Mouse (Mus musculus) cerebellum, adult 11 months (tissue): ENCODE measurements around the gene Ptpru.
A peak's percentile ranks its signal among the peaks of the same experiment; 100 is the strongest.
"Not testable (repeated sequence)": the region's sequence is repeated elsewhere in the genome, so short reads cannot be mapped to it uniquely, and the experiment has no call there.

Experiments
- DNase-seq: peaks from one replicate; pipeline ENCODE4 v3.0.0; 2022

Ptpru gene

DNA sequence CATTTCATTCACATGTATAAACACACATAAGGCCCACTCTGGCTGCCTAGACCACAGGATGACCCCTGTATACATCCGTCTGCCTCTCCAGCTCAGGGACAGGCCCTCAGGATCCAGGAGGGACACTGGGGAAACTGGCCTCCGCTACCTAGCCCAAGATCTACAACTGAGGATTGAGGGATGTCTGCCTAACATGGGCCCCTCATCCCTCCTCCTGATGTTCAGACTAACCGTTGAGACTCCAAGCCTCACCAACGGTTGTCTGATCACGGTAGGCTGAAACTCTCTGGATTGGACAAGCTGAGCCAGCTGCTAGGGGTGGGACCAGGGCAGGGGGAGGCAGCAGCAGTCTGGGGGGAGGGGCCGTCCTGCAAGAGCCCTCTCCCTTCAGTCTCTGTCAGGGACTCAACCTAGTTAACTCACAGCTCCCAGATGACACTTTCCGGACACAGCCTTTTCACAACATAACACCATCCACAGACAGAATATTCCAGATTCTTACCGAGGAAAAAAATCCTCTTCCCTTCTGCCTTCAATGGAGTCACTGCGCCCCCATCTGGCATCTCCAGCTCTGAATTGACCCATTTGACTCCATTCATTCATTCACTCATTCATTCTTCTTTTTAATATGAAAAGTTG is 4.0 kb downstream of the Ptpru start:
- DNase-seq, result no peak

DNA sequence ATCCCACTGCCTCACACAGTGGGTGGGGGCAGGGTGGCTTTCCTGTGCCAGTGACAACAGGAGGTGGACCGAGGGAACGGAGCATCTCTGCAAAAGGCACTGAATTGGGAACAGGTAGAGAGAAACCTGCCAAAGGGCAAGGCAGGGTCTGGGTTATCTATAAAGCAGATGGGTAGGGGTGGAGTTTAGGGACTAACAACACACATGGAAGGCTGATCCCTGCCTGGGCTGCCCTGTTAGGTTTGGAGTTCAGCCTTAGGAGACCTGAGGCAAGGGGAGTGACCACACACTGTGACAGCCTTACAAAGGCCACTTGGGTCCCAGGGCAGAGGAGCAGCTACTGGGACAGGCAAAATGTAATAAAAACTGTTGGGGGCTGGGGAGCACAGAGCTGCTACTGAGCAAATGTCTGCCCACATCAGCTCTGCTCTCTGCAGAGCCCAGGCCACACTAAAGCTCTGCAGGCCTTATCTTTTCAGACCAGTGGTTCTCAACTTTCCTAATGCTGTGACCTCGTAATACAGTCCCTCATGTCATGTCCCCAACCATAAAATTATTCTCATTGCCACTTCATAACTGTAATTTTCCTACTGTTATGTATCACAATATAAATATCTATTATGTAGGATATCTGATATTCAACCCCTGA is 5.2 kb downstream of the Ptpru start:
- DNase-seq, result no peak

- DNase-seq, result no peak
These were observed 6.5 kb downstream of the Ptpru start for GRCm38 (mm10) chr4:131831546-131832045.

- no peak for DNase-seq
These were observed 9.0 kb downstream of the Ptpru start for GRCm38 (mm10) chr4:131829123-131829522.

- DNase-seq, result no peak
These were observed 11.2 kb downstream of the Ptpru start for GRCm38 (mm10) chr4:131826905-131827304.

DNA sequence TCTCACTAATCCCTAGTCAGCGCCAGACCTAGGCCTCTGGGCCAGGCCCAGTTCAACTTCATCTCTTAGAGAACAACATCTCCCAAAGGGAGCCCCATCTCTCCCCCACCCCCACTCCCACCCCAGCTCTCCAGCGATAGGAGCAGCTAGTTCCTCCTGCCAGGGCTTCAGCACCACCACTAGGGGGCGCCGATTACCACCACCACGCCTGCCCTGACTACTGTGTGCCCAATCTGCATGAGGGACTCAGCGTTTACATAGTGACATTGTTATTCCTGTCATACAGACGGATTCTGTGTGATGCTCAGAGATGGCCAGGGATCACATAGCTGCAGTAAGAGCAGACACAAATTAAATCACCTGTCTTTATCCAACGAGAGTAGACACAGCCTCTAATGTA is 12.3 kb downstream of the Ptpru start:
- DNase-seq, result no peak

GRCm38 (mm10) chr4:131824939-131825338 is 13.1 kb downstream of the Ptpru start:
- no peak for DNase-seq

- DNase-seq, result no peak
These were observed 15.5 kb downstream of the Ptpru start for GRCm38 (mm10) chr4:131822583-131822982.

DNA sequence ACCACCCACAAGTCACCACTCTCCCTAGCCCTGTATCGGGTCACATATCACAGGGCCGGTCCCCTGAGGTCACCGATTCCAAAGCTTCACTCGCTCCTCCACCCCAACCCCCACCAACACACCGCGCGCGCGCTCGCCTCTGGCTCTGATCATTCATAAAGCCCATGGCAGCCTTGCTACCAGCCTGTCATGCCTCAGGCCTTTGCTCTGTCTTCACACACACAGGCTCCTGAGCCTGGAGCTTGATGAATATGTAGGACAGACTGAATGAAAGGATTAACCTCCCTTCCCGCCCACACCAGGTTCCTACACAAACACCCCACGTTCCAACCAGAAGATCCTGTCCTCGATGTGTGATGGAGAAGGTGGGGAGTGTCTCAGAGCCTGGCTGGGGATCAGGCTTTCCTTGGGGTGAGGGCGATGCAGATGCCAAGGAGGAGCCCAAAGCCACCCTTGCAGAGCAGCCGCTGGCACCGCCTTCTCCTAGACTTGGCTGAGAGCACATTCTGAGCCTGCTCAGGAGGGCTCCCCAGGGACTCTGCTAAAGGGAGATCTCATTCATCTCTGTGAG is 16.8 kb downstream of the Ptpru start:
- no peak for DNase-seq

DNA sequence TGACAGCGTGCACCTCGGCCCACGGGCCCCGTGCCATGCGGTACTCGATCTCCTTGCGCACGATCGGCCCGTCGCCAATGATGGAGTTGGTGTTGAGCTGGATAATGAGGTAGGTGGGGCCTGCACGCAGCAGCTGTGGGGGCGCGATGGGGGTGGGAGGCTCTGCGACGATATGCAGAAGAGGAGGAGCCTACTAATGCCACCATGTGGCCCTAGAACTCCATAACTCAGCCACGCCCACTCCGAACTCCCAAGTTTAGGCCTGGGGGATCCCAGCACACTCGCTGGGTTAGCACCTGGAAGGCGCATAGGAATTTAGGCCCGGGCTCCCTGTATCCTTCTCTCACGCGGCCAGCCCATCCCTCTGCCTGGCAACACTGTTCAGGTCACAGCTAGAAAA is 19.2 kb downstream of the Ptpru start:
- no peak for DNase-seq

DNA sequence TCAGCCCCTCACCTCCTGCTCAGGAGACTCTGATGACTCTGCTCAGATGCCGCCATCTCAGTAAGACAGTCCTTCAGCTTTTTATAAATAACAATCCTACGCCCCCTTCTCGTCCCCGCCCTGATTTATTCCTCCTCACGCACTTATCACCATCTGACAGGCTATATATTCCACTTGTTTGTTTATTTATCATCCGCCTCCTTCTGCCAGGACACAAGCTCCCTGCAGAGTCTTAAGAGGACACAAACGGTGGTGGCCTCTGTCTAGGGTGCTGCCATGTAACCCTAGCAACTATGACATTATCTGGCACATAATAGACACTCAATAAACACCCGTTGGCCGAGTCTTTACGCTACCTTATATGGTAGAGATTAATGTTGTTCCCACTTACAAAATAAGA is 22.3 kb downstream of the Ptpru start:
- DNase-seq, result no peak

GRCm38 (mm10) chr4:131814869-131815268 is 23.2 kb downstream of the Ptpru start:
- no peak for DNase-seq

DNA sequence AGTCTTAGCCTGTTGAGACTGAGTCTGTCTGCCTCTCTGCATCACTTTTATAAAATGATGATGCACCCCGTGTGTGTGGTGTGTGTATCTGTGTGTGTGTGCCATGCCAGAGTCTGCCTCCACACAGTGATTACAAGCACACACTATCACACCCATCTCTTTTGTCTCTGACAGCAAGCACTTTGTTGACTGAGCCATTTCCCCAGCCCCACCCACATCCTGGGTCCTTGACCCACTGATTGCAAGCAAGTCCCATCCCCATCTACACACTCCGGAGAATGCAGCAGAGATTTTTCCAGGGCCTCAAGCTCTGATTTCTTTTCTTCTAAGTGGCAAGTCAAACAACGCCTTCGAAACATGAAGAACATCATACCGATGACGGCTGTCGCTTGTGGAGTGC is 24.3 kb downstream of the Ptpru start:
- no peak for DNase-seq

GRCm38 (mm10) chr4:131812458-131812857 is 25.6 kb downstream of the Ptpru start:
- DNase-seq, result no peak

DNA sequence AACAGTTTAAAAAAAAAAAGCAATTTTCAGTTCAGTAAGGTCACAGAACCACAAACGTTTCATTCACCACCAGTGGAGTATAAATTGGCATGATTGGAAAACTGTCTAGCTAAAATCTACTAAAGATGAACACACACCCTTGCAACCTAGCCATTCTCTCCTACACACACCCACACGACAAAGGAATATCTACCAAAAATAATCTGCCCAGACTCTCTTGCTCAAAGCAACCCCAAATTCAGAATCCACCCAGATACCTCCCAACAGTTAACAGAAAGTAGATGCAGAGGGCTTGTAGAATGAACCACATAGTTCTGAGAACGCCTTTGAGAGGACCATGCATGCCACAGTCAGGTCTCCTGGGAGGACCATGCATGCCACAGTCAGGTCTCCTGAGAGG is 32.8 kb downstream of the Ptpru start:
- no peak for DNase-seq

GRCm38 (mm10) chr4:131804732-131805131 is 33.4 kb downstream of the Ptpru start:
- not testable (repeated sequence) for DNase-seq

DNA sequence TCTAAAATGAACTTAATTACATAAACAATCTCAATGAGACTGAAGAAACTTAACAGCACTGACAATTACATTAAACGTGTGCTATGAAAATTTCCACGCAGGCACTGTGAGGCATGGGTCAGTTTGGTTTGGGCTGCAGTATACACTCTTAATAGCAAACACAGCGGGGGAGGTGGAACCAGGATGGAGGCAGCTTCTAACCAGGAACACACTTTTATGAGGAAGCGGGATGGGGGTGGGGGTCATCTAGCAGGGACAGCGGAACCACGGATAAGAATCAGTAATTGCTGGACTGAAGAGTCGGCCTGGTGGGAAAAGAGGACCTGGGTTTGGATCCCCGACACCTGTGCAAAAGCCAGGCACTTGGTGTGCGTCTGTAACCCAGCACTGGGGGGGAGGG is 34.2 kb downstream of the Ptpru start:
- no peak for DNase-seq

DNA sequence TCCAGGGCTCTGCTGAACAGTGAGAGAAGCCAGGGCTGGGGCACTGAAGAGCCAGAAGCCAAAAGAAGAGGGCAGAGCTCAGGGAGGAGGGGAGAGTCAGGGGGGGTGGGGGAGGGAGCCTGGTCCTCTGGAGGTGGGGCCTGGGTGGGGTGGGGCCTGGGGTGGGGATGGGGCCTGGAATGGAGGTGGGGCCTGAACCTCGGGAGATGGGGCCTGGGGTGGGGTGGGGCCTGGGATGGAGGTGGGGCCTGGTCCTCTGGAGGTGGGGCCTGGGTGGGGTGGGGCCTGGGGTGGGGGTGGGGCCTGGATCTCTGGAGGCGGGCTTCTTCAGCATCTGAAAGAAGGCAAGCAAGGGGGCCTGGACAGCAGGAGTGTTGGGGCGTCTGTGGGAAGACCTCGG is 39.1 kb downstream of the Ptpru start:
- DNase-seq, result no peak

- DNase-seq, result no peak
These were observed 40.2 kb downstream of the Ptpru start for GRCm38 (mm10) chr4:131797920-131798319.

DNA sequence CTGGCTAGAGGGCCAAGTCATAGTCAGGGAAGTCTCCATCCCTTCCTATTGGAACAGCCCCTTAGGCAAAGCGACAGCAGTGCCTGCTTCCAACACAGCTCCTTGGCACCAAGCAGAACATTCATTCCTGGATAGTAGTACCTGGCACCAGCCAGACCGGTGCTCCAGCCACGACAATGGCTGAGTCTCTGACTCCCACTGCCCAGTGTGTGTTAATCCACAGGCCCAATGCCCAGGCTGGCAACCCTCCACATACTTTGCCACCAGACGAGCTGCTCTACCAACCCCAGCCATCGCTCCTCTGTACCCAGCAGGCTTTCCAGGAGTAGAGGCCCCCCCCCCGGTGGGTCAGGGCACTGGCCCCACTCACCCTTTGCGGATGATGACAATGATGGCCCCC is 40.6 kb downstream of the Ptpru start:
- peak; percentile 20 for DNase-seq

- no peak for DNase-seq
These were observed 41.6 kb downstream of the Ptpru start for GRCm38 (mm10) chr4:131796312-131797080.

DNA sequence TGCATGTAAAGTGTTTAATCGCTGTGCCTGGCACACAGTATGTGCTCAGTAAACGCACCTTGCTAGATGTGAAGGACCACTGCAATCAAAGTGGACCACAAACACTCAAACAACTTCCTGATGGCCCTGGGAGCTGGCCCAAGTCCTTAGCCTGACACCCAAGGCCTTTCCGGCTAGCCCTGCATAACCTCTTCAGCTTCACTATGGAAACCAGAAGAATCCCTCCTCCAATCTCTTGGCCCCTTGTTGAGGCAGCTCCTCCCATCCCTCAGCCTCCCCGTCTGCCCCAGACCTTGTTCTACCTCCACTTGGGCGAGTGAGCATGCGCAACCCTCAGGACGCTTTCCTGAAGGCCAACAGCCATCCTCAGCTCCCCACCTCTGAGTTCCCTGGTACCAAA is 51.3 kb downstream of the Ptpru start:
- DNase-seq, result no peak

DNA sequence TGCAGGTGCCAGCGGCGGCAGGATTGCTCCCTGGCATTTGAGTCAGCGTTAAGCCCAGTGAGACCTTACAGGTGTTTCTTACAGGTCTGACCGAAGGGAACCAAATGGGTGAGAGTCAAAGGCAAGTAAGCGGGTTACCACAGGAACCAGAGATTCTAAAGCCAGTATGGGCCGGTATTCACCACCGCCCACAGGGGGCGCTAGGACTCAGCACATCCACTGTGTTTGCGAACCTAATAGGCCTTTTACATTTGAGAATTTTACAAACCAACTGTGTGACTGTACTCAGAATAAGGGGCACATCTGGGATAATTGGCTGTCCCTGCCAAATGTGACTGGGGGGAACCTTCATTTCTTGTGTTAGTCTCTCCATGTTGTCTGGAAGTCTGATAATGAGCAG is 54.1 kb downstream of the Ptpru start:
- peak; percentile 24 for DNase-seq

- no peak for DNase-seq
These were observed 57.1 kb downstream of the Ptpru start for GRCm38 (mm10) chr4:131781023-131781422.
